Mouse (Mus musculus): ENCODE results near the gene Kxd1. TPM values are rescaled to one million over a fixed set of nuclear protein-coding genes. Genes with fewer than 3 reads are reported as not detected.

The Kxd1 gene
- polyA plus RNA-seq, 1 experiment from 2014 or later, result 46.4 TPM

GRCm38 (mm10) chr8:70560564-70560963 lies 32.8 kb upstream of the Kxd1 start:
- H3K4me1 ChIP-seq, result peaks cover 5% of the 10 kb centered on the region; the same call in 1 of the 2 replicates
- no peaks in the 10 kb centered on the region for H3K27me3 ChIP-seq (replicated peaks)
- H3K27ac ChIP-seq, result no peak overlapping the region
- no peaks in the 10 kb centered on the region for H3K36me3 ChIP-seq (replicated peaks)
- H3K4me3 ChIP-seq, result no peak overlapping the region
- WGBS, result 58% methylated on average over 3 of the region's 3 CpGs
- no peak overlapping the region for H3K4me2 ChIP-seq
- H3K9ac ChIP-seq, result no peak overlapping the region
- no peak for ATAC-seq (replicated peaks)
- no peaks in the 10 kb centered on the region for H3K9me3 ChIP-seq

DNA sequence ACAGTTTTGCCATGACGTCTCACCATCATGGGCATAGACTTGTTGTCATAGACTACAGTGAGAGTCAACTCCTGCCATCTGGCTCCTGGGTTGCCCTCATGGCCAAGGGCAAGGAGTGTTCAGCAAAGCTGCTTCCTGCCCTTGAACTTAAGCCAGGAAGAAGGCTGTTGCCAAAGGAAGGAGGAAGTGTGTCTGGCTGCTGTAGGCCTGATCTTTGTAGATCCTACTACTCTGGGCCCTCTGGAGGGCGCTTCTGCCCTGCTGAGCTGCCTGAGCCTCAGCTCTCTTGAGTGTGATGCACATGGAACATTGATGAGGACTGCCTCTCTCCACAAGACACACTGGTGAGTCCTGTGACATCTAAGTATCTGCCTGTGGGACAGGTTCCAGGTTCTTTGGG lies 32.3 kb upstream of the Kxd1 start:
- no peak overlapping the region for H3K27ac ChIP-seq
- no peak overlapping the region for H3K4me2 ChIP-seq
- no peak overlapping the region for H3K9ac ChIP-seq
- peaks cover 5% of the 10 kb centered on the region; the same call in 1 of the 2 replicates for H3K4me1 ChIP-seq
- no peak overlapping the region for H3K4me3 ChIP-seq
- H3K9me3 ChIP-seq, result no peaks in the 10 kb centered on the region
- H3K36me3 ChIP-seq (replicated peaks), result no peaks in the 10 kb centered on the region
- H3K27me3 ChIP-seq (replicated peaks), result no peaks in the 10 kb centered on the region
- no peak for ATAC-seq (replicated peaks)
- WGBS, result 90% methylated on average over 2 of the region's 2 CpGs

DNA sequence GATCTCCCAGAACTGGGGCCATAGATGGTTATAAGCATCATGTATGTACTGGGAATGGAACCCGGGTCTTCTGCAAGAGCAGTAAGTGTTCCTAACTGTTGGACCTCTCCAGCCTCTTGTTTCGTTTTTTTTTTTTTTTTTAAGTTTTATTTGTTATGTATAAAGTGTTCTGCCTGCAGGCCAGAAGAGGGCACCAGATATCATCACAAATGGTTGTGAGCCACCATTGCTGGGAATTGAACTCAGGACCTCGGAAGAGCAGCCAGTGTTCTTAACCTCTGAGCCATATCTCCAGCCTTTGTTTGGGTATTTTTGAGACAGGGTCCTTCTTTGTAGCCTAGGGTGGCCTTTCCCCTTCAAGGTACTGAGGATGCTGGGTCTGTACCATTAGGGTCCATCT lies 31.2 kb upstream of the Kxd1 start:
- H3K9ac ChIP-seq, result no peak overlapping the region
- H3K36me3 ChIP-seq (replicated peaks), result no peaks in the 10 kb centered on the region
- H3K9me3 ChIP-seq, result no peaks in the 10 kb centered on the region
- H3K27ac ChIP-seq, result no peak overlapping the region
- H3K4me1 ChIP-seq, result peaks cover 2% of the 10 kb centered on the region
- no peak overlapping the region for H3K4me2 ChIP-seq
- WGBS, result 86% methylated on average over 3 of the region's 3 CpGs
- no peak for ATAC-seq (replicated peaks)
- no peak overlapping the region for H3K4me3 ChIP-seq
- no peaks in the 10 kb centered on the region for H3K27me3 ChIP-seq (replicated peaks)

- H3K36me3 ChIP-seq (replicated peaks), result no peaks in the 10 kb centered on the region
- H3K4me2 ChIP-seq, result no peak overlapping the region
- no peak overlapping the region for H3K27ac ChIP-seq
- H3K9me3 ChIP-seq, result no peaks in the 10 kb centered on the region
- H3K9ac ChIP-seq, result no peak overlapping the region
- H3K27me3 ChIP-seq (replicated peaks), result no peaks in the 10 kb centered on the region
- no peak overlapping the region for H3K4me3 ChIP-seq
- 69% methylated on average over 4 of the region's 4 CpGs for WGBS
- H3K4me1 ChIP-seq, result peaks cover 8% of the 10 kb centered on the region
- no peak for ATAC-seq (replicated peaks)
Measured at GRCm38 (mm10) chr8:70558334-70558733, 30.6 kb upstream of the Kxd1 start.

DNA sequence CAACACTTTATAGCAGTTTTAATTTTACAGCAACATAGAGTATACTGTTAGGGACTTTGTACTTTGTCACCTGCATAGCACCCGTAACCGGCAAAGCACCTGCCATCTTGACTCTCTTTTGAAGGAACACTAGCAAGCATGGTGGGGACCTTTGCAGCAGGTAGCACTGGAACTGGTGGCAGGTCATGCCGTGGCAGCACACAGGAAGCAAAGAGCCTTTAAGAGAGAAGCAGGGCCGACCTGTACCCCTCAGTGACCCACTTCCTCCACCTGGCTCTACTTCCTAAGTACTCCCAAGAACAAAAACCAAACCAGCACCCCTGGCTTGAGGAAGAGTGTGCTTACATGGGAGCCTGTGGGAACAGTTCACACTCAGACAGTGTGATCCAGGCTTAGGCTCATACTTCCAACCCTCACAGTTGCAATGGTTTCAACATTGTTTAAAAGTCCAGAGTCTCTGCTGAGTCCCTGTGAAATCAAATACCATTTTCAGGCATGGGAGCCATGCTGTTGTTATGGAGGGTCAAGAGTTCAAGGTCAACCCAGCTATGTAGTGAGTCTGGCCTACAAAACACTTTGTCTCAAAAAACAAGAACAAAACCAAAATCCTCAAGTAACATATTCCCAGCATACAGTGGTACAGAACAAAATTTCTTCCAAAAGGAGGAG lies 27.5 kb upstream of the Kxd1 start:
- WGBS, result 93% methylated on average over 4 of the region's 4 CpGs
- Histone ChIP-seq H3K4me3 (no peak overlapping the region), H3K4me2 (no peak overlapping the region), H3K27ac (no peak overlapping the region), H3K4me1 (peaks cover 14% of the 10 kb centered on the region), H3K9me3 (no peaks in the 10 kb centered on the region), H3K9ac (no peak overlapping the region), H3K36me3 (replicated peaks) (no peaks in the 10 kb centered on the region), H3K27me3 (replicated peaks) (no peaks in the 10 kb centered on the region)
- ATAC-seq (replicated peaks), result no peak

GRCm38 (mm10) chr8:70553740-70554139 lies 26.0 kb upstream of the Kxd1 start:
- H3K9ac ChIP-seq, result no peak overlapping the region
- H3K4me2 ChIP-seq, result no peak overlapping the region
- no peaks in the 10 kb centered on the region for H3K27me3 ChIP-seq (replicated peaks)
- no peak overlapping the region for H3K4me3 ChIP-seq
- H3K4me1 ChIP-seq, result peaks cover 14% of the 10 kb centered on the region
- H3K27ac ChIP-seq, result no peak overlapping the region
- H3K9me3 ChIP-seq, result no peaks in the 10 kb centered on the region
- H3K36me3 ChIP-seq (replicated peaks), result no peaks in the 10 kb centered on the region
- no peak for ATAC-seq (replicated peaks)

GRCm38 (mm10) chr8:70552836-70553235 lies 25.1 kb upstream of the Kxd1 start:
- Histone ChIP-seq H3K9ac (no peak overlapping the region), H3K27ac (no peak overlapping the region), H3K4me1 (peaks cover 14% of the 10 kb centered on the region), H3K4me3 (no peak overlapping the region), H3K4me2 (no peak overlapping the region), H3K27me3 (replicated peaks) (no peaks in the 10 kb centered on the region), H3K36me3 (replicated peaks) (no peaks in the 10 kb centered on the region), H3K9me3 (no peaks in the 10 kb centered on the region)
- WGBS, result 57% methylated on average over 1 of the region's 1 CpGs
- ATAC-seq (replicated peaks), result no peak

DNA sequence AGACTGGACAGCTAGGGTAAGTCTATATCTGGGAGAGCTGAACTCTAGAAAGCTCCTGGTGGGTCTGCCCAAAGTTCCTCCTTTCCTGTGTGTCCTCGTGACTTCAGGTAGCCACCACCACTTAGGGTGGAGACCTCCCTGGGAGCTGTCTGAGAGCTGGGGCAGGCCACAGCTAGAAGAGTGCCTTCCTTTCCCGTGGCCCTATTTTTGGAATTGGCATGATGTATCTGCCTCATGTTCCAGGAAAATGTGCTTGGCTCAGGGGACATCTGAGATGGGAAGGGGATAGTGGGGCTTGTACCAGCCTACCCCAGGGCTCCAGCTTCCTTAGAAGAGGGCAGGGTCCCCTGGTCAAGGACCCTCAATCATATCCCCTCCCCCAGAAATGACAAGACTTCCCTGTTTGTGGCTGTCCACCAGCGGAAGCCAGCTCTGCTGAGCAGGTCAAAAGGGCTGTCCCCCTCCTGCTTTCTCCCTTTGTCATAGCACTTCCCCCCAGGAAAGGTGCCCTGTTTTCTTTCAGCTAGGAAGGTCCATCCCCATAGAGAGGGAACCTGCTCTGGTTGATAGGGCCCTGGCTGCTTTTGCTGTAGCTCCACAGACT lies 23.9 kb upstream of the Kxd1 start:
- WGBS, result 81% methylated on average over 3 of the region's 3 CpGs
- Histone ChIP-seq H3K36me3 (replicated peaks) (no peaks in the 10 kb centered on the region), H3K4me2 (no peak overlapping the region), H3K4me3 (no peak overlapping the region), H3K9me3 (no peaks in the 10 kb centered on the region), H3K9ac (no peak overlapping the region), H3K4me1 (peaks cover 14% of the 10 kb centered on the region), H3K27ac (no peak overlapping the region), H3K27me3 (replicated peaks) (no peaks in the 10 kb centered on the region)
- ATAC-seq (replicated peaks), result no peak

- Histone ChIP-seq H3K9ac (no peak overlapping the region), H3K27ac (no peak overlapping the region), H3K27me3 (replicated peaks) (no peaks in the 10 kb centered on the region), H3K4me1 (peaks cover 14% of the 10 kb centered on the region), H3K4me3 (no peak overlapping the region), H3K4me2 (no peak overlapping the region), H3K9me3 (no peaks in the 10 kb centered on the region), H3K36me3 (replicated peaks) (no peaks in the 10 kb centered on the region)
- WGBS, result 92% methylated on average over 10 of the region's 10 CpGs
- ATAC-seq (replicated peaks), result no peak
Measured at GRCm38 (mm10) chr8:70549412-70550184, 21.8 kb upstream of the Kxd1 start.

GRCm38 (mm10) chr8:70547762-70548161 lies 20.0 kb upstream of the Kxd1 start:
- Histone ChIP-seq H3K27me3 (replicated peaks) (no peaks in the 10 kb centered on the region), H3K9me3 (no peaks in the 10 kb centered on the region), H3K36me3 (replicated peaks) (no peaks in the 10 kb centered on the region), H3K4me2 (no peak overlapping the region), H3K4me3 (no peak overlapping the region), H3K9ac (no peak overlapping the region), H3K4me1 (0 out of 2 replicates have a peak, but pooled peaks cover 19% of the 10 kb centered on the region), H3K27ac (no peak overlapping the region)
- no peak for ATAC-seq (replicated peaks)
- 89% methylated on average over 6 of the region's 6 CpGs for WGBS

- no peak overlapping the region for H3K4me3 ChIP-seq
- WGBS, result 93% methylated on average over 4 of the region's 4 CpGs
- ATAC-seq (replicated peaks), result no peak
- no peak overlapping the region for H3K27ac ChIP-seq
- H3K36me3 ChIP-seq (replicated peaks), result no peaks in the 10 kb centered on the region
- no peak overlapping the region for H3K4me2 ChIP-seq
- no peaks in the 10 kb centered on the region for H3K9me3 ChIP-seq
- H3K9ac ChIP-seq, result no peak overlapping the region
- H3K4me1 ChIP-seq, result peaks cover 26% of the 10 kb centered on the region
- no peaks in the 10 kb centered on the region for H3K27me3 ChIP-seq (replicated peaks)
Measured at GRCm38 (mm10) chr8:70546412-70546811, 18.7 kb upstream of the Kxd1 start.

DNA sequence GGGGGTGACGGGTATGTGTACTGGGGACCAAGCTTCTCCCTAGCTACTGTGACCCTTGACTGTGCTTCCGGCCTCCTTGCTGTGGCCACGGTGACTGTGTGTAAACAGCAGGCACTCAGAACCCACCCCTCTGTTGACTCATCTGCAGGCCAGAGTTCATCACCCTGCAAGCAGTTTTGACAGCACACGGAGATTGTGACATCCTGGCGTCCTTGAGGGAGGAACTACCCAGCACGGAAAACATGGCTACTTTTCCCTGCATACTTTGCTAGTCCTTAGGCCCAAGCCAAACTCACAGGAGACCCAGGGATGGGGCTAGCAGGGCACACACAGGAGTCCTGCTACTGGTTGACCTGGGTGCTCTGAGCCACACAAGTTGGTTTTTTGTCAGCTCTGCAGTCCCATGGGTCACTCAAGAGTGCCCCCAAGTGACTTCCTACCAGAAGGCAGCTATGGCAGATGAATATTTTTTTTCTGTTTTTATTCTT lies 16.5 kb upstream of the Kxd1 start:
- WGBS, result 67% methylated on average over 6 of the region's 6 CpGs

More for the DNA sequence above, 16.5 kb upstream of the Kxd1 start:
- Histone ChIP-seq H3K4me1 (peaks cover 41% of the 10 kb centered on the region), H3K9ac (no peak overlapping the region), H3K27ac (no peak overlapping the region), H3K27me3 (replicated peaks) (no peaks in the 10 kb centered on the region), H3K4me2 (no peak overlapping the region), H3K9me3 (no peaks in the 10 kb centered on the region), H3K4me3 (no peak overlapping the region), H3K36me3 (replicated peaks) (no peaks in the 10 kb centered on the region)
- no peak for ATAC-seq (replicated peaks)

Data from midbrain, embryonic 15.5 days (tissue).